ENCODE assay signal across 25 mouse cellular contexts in the genomic region with DNA sequence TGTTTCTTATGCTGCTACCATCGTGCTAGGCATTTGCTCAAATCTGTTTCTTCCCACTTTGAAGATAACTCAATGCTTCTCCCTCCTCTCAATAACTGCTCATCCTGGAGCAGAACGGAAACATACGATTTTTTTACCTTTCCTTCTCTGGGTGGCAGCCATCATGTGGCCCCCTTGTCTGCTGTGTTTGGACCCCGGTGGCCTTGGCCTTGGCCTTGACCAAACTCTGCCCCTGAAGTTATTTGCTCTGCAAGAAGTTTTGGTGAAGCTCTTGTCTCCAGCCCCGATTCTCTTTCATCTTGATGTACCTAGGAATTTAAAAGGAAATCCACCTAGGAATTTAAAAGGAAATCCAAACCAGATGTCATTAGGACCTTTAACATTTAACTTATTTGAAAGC.
"Had no signal": no experiment of that assay in that cellular context is flagged by ENCODE, and none has a peak within 500 bp of the region (broad histone marks: within the 10 kb centered on the region; RNA-seq: fewer than 3 reads in every experiment).

No protein-coding gene starts in this region.

- H3K9ac ChIP-seq: heart, embryonic 13.5 days; heart, embryonic 15.5 days; hindbrain, embryonic 14.5 days; intestine, embryonic 15.5 days; limb, embryonic 13.5 days; limb, embryonic 15.5 days; liver, embryonic 12.5 days; liver, embryonic 14.5 days had no signal

- H3K4me2 ChIP-seq: heart, embryonic 11.5 days; heart, embryonic 13.5 days; heart, embryonic 15.5 days; hindbrain, embryonic 14.5 days; intestine, embryonic 15.5 days; limb, embryonic 13.5 days; limb, embryonic 15.5 days; liver, embryonic 12.5 days had no signal

- DNase-seq: gastrocnemius, adult 2 months; gastrocnemius, postnatal 10 days; gastrocnemius, postnatal 25 days; heart, adult 2 months; heart, postnatal 14 days; heart, postnatal 36 days; kidney, adult 18-20 months; kidney, adult 8-10 months; kidney, postnatal 10 days; kidney, postnatal 25 days; layer of hippocampus, adult 9-11 months; layer of hippocampus, postnatal 36 days; left cerebral cortex, postnatal 4 days had no signal

- ATAC-seq: hindbrain, embryonic 16.5 days; inflammation-experienced regulatory T-cells, adult 6 months; intestine, embryonic 15.5 days; intestine, postnatal 0 days; liver, embryonic 12.5 days had no signal

- H3K27me3 ChIP-seq: intestine, embryonic 15.5 days; limb, embryonic 15.5 days had no signal

- H3K4me1 ChIP-seq: heart, embryonic 13.5 days; heart, embryonic 15.5 days; intestine, embryonic 15.5 days; limb, embryonic 15.5 days; liver, embryonic 12.5 days had no signal

- H3K4me3 ChIP-seq: gastrocnemius, adult 2 months; heart, adult 2 months; heart, embryonic 13.5 days; heart, embryonic 15.5 days; intestine, embryonic 15.5 days; limb, embryonic 13.5 days; limb, embryonic 15.5 days; liver, embryonic 12.5 days had no signal

- H3K9me3 ChIP-seq: heart, embryonic 13.5 days; heart, embryonic 15.5 days; intestine, embryonic 15.5 days; limb, embryonic 13.5 days; limb, embryonic 15.5 days; liver, embryonic 12.5 days had no signal

- H3K36me3 ChIP-seq: heart, embryonic 13.5 days; heart, embryonic 15.5 days; intestine, embryonic 15.5 days; limb, embryonic 13.5 days; limb, embryonic 15.5 days; liver, embryonic 12.5 days had no signal

- H3K27ac ChIP-seq: gastrocnemius, adult 2 months; heart, adult 2 months; heart, embryonic 13.5 days; heart, embryonic 15.5 days; hindbrain, embryonic 14.5 days; intestine, embryonic 15.5 days; limb, embryonic 13.5 days; limb, embryonic 15.5 days; liver, embryonic 12.5 days; liver, embryonic 14.5 days had no signal
